ENCODE assay signal across 8 mouse cellular contexts in genomic region chr17:70738168-70738854, GRCm38 (mm10).
A peak's percentile ranks its signal among the peaks of the same experiment; 100 is the strongest.
DNase-seq lines count a peak whose midpoint lies in the region; ATAC-seq and TF ChIP-seq lines count a peak whose summit lies in the region.

No protein-coding gene starts in this region.

- H3K27ac ChIP-seq in forebrain, embryonic 13.5 days = no peak overlapping the region
- no peak overlapping the region for H3K27ac ChIP-seq in liver, embryonic 16.5 days (ENCODE audit: low read length)
- no peak overlapping the region for H3K27ac ChIP-seq in neural tube, embryonic 12.5 days

- H3K9me3 ChIP-seq in forebrain, embryonic 13.5 days (replicated peaks) = no peaks in the 10 kb centered on the region
- no peaks in the 10 kb centered on the region for H3K9me3 ChIP-seq in liver, embryonic 16.5 days (replicated peaks; ENCODE audit: control insufficient read depth, low read length)
- no peaks in the 10 kb centered on the region for H3K9me3 ChIP-seq in neural tube, embryonic 12.5 days

- peak overlapping the region; percentile 14; the same call in 1 of the 2 replicates for H3K9ac ChIP-seq in forebrain, embryonic 13.5 days
- H3K9ac ChIP-seq in liver, embryonic 16.5 days (ENCODE audit: low read depth, low read length) = no peak overlapping the region
- 0 out of 2 replicates have a peak overlapping the region, but pooled peaks have one; percentile 26 for H3K9ac ChIP-seq in neural tube, embryonic 12.5 days

- H3K27me3 ChIP-seq in forebrain, embryonic 13.5 days = no peaks in the 10 kb centered on the region
- H3K27me3 ChIP-seq in liver, embryonic 16.5 days (ENCODE audit: control insufficient read depth, insufficient read depth, low read depth, low read length) = no peaks in the 10 kb centered on the region
- H3K27me3 ChIP-seq in neural tube, embryonic 12.5 days (replicated peaks) = no peaks in the 10 kb centered on the region

- ATAC-seq in forebrain, embryonic 13.5 days = peak; percentile 92
- peak; percentile 70 for ATAC-seq in liver, embryonic 16.5 days (ENCODE audit: low read depth)
- ATAC-seq in neural tube, embryonic 12.5 days (ENCODE audit: low FRiP score, low read depth) = peak; percentile 94

- H3K4me2 ChIP-seq in forebrain, embryonic 13.5 days = peak overlapping the region; percentile 54
- H3K4me2 ChIP-seq in liver, embryonic 16.5 days (ENCODE audit: low read depth, low read length) = peak overlapping the region; percentile 40
- H3K4me2 ChIP-seq in neural tube, embryonic 12.5 days (replicated peaks) = peak overlapping the region; percentile 59

- intact Hi-C loops in heart, postnatal 14 days (cut with DNase I) = loop anchor here (2.0 to 5.0 kb wide), 3 partner anchors 16 to 229 kb away; partner anchors contain the start of gene Tgif1

- H3K36me3 ChIP-seq in forebrain, embryonic 13.5 days (ENCODE audit: poor library complexity, severe bottlenecking) = no peaks in the 10 kb centered on the region
- no peaks in the 10 kb centered on the region for H3K36me3 ChIP-seq in liver, embryonic 16.5 days (ENCODE audit: control insufficient read depth, insufficient read depth)
- H3K36me3 ChIP-seq in neural tube, embryonic 12.5 days = no peaks in the 10 kb centered on the region

- no peak for TF ChIP-seq POLR2A in brain, embryonic 14.5 days (IDR thresholded peaks at IDR 0.05; ENCODE audit: borderline replicate concordance, extremely low read depth, insufficient read depth, insufficient read length, poor library complexity, severe bottlenecking)

- peak overlapping the region; percentile 18 for H3K4me3 ChIP-seq in forebrain, embryonic 13.5 days
- 0 out of 2 replicates have a peak overlapping the region, but pooled peaks have one; percentile 2 for H3K4me3 ChIP-seq in liver, embryonic 16.5 days (ENCODE audit: low read depth, low read length)
- H3K4me3 ChIP-seq in neural tube, embryonic 12.5 days = peak overlapping the region; percentile 23

- DNase-seq in CD4-positive, CD25-positive, alpha-beta regulatory T cell, adult 2 months (ENCODE audit: low read depth, low spot score) = peak; percentile 68
- DNase-seq in brain, embryonic 14.5 days (ENCODE audit: low read depth) = peak; percentile 93
- peak; percentile 88 to 92 for DNase-seq in heart, postnatal 14 days
- DNase-seq in kidney, postnatal 4 days = peak; percentile 94 to 96
- DNase-seq in testis, postnatal 10 days (ENCODE audit: low spot score) = peak; percentile 95

- peak; percentile 82 for TF ChIP-seq CTCF in brain, embryonic 14.5 days (IDR thresholded peaks at IDR 0.05; ENCODE audit: borderline replicate concordance, extremely low read depth, insufficient read depth, insufficient read length)

- H3K4me1 ChIP-seq in forebrain, embryonic 13.5 days = peaks cover 21% of the 10 kb centered on the region
- H3K4me1 ChIP-seq in liver, embryonic 16.5 days (ENCODE audit: control insufficient read depth, low read depth, low read length) = no peaks in the 10 kb centered on the region
- peaks cover 17% of the 10 kb centered on the region; the same call in 1 of the 2 replicates for H3K4me1 ChIP-seq in neural tube, embryonic 12.5 days

- 3% methylated on average over 17 of the region's 17 CpGs for WGBS in forebrain, embryonic 13.5 days
- WGBS in liver, embryonic 16.5 days (ENCODE audit: insufficient replicate concordance) = 3% methylated on average over 17 of the region's 17 CpGs
- WGBS in neural tube, embryonic 12.5 days = 3% methylated on average over 17 of the region's 17 CpGs
